Mouse (Mus musculus): ENCODE measurements around the gene Vmn1r90. TPM values are rescaled to one million over a fixed set of nuclear protein-coding genes. Genes with fewer than 3 reads are reported as not detected.

Vmn1r90 gene
- 0.03 and 0.05 TPM in 2 replicates for polyA plus RNA-seq (2015; fragmentation: Nextera tagmentation; extraction: Ambion mirVana)

DNA sequence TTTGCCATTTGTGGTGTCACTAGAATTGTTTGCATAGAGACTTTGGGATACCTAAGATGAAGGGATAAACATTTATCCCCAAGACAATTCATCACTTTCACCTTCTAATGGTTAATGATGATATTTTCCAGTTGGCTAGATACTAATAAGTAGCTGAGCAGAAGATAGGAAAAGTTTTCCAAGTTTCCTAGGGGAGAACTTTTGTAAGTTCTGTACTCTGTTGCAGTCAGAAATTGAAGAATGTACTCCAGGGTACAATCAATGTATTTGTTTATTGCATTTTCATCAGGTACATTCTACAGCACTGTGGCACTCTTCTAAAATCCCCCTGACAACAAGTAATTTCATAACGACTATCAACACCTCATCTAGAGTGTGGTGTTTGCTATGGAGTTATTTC, at the start of gene Vmn1r90:
Gene Vmn1r90 (minus strand): TSS at position 101 of the 400 bp plus-strand sequence.

Other genes starting within 250 kb of the Vmn1r90 start
- not detected in 2 replicates for gene Obox8, start 229.9 kb downstream of the Vmn1r90 start, polyA plus RNA-seq (2015; fragmentation: Nextera tagmentation; extraction: Ambion mirVana)
- not detected in 2 replicates for gene Sult2a8, start 116.7 kb downstream of the Vmn1r90 start, polyA plus RNA-seq (2015; fragmentation: Nextera tagmentation; extraction: Ambion mirVana)
- gene Sult2a7, start 69.3 kb downstream of the Vmn1r90 start, polyA plus RNA-seq (2015; fragmentation: Nextera tagmentation; extraction: Ambion mirVana), result not detected in 2 replicates
- gene Obox7, start 96.0 kb upstream of the Vmn1r90 start, polyA plus RNA-seq (2015; fragmentation: Nextera tagmentation; extraction: Ambion mirVana), result not detected in 2 replicates

Data from skeletal muscle tissue, postnatal 0 days (tissue).